Mouse (Mus musculus) lung, postnatal 0 days (tissue): ENCODE measurements around the gene Zmym1. TPM values are rescaled to one million over a fixed set of nuclear protein-coding genes. Genes with fewer than 3 reads are reported as not detected.

Source experiments
- ATAC-seq: fragments of 200-750 bp; cut with Nextera tagmentation; 2 replicates; pipeline ENCODE4 v1.8.0; 2017; ENCODE audit warnings: moderate library complexity
- DNase-seq: peaks from one replicate; pipeline ENCODE4 v3.0.0-alpha.2; 2016; ENCODE audit warnings: low spot score
- H3K27ac ChIP-seq: fragments of 300-500 bp; sonication (generic); 2 replicates; pipeline ENCODE4 v1.5.1; 2014; ENCODE audit warnings: antibody characterized with exemption, mild to moderate bottlenecking, low read length, mixed read lengths
- H3K27me3 ChIP-seq: fragments of 300-500 bp; sonication (generic); replicated peaks from 2 replicates; pipeline ENCODE4 v1.6.1; 2014; ENCODE audit warnings: low read length, mixed read lengths; ENCODE audit not compliant: insufficient read depth
- H3K36me3 ChIP-seq: fragments of 300-500 bp; sonication (generic); 2 replicates; pipeline ENCODE4 v1.6.1; 2014; ENCODE audit warnings: low read length, mixed read lengths; ENCODE audit not compliant: insufficient read depth
- H3K4me1 ChIP-seq: fragments of 300-500 bp; sonication (generic); 2 replicates; pipeline ENCODE4 v1.6.1; 2014; ENCODE audit warnings: antibody characterized with exemption, low read depth, low read length, mixed read lengths; ENCODE audit not compliant: insufficient read depth
- H3K4me2 ChIP-seq: fragments of 300-500 bp; sonication (generic); replicated peaks from 2 replicates; pipeline ENCODE4 v1.6.1; 2014; ENCODE audit warnings: low read depth, mild to moderate bottlenecking, low read length, moderate library complexity, mixed read lengths
- H3K4me3 ChIP-seq: fragments of 300-500 bp; sonication (generic); 2 replicates; pipeline ENCODE4 v1.5.1; 2014; ENCODE audit warnings: low read depth, low read length
- H3K9ac ChIP-seq: fragments of 300-500 bp; sonication (generic); replicated peaks from 2 replicates; pipeline ENCODE4 v1.6.1; 2014; ENCODE audit warnings: low read depth, mild to moderate bottlenecking
- H3K9me3 ChIP-seq: fragments of 300-500 bp; sonication (generic); 2 replicates; pipeline ENCODE4 v1.6.1; 2016; ENCODE audit warnings: low read length, mixed read lengths
- CTCF ChIP-seq: IDR thresholded peaks from 2 replicates; pipeline ENCODE4 v1.5.1; 2016; ENCODE audit warnings: antibody characterized with exemption, mild to moderate bottlenecking
- EP300 ChIP-seq: IDR thresholded peaks from 2 replicates; pipeline ENCODE4 v1.6.1; 2016; ENCODE audit warnings: antibody characterized with exemption, mild to moderate bottlenecking, control low read depth
- WGBS: fragments of 180-500 bp; shearing (Covaris S2); extraction: QIAGEN DNeasy Blood & Tissue Kit; methylation state at CpG from one replicate; pipeline ENCODE4 v1.1.7; 2014; 5-methylcytosine and 5-hydroxymethylcytosine counted together
- polyA plus RNA-seq: library from polyadenylated mRNA; unstranded; fragments of >200 nt; fragmentation: Nextera tagmentation; extraction: Ambion mirVana; gene quantifications from 2 replicates; pipeline ENCODE4 v1.2.1, GENCODE M21; 2015

Zmym1 gene
- polyA plus RNA-seq, 1 experiment from 2014 or later: 6.4 TPM

DNA sequence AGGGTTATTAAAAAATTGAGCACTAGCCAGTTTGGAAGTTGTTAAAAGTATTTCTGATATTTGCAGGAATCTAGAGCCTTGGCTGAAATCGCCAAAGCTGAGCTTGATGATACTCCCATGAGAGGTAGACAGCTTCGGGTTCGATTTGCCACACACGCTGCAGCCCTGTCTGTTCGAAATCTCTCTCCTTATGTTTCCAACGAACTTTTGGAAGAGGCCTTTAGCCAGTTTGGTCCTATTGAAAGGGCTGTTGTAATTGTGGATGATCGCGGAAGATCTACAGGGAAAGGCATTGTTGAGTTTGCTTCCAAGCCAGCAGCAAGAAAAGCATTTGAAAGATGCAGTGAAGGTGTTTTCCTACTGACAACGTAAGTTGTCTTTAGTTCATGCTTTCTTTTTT is 37.8 kb downstream of the Zmym1 start:
- ATAC-seq (no peak), DNase-seq (no peak)
- Histone ChIP-seq H3K4me2 (peak overlapping the region; percentile 61), H3K4me1 (peaks cover 10% of the 10 kb centered on the region; the same call in 1 of the 2 replicates), H3K27ac (no peak overlapping the region), H3K9ac (peak overlapping the region; percentile 100; the same call in 1 of the 2 replicates), H3K36me3 (peaks cover 28% of the 10 kb centered on the region; the same call in 1 of the 2 replicates), H3K4me3 (peak overlapping the region; percentile 100), H3K9me3 (no peaks in the 10 kb centered on the region), H3K27me3 (no peaks in the 10 kb centered on the region)
- WGBS: under 1% methylated on average over 9 of the region's 9 CpGs
- TF ChIP-seq CTCF (no peak), EP300 (no peak)

- peak; percentile 64 for TF ChIP-seq CTCF
- no peak for TF ChIP-seq EP300
- peak; percentile 95 for DNase-seq
- Histone ChIP-seq H3K9ac (peak overlapping the region; percentile 100), H3K4me3 (peak overlapping the region; percentile 100), H3K36me3 (peaks cover 19% of the 10 kb centered on the region; the same call in 1 of the 2 replicates), H3K9me3 (no peaks in the 10 kb centered on the region), H3K4me2 (peak overlapping the region; percentile 61), H3K27me3 (no peaks in the 10 kb centered on the region), H3K4me1 (peaks cover 10% of the 10 kb centered on the region; the same call in 1 of the 2 replicates), H3K27ac (peak overlapping the region; percentile 96)
- 3% methylated on average over 39 of the region's 53 CpGs for WGBS
- peak; percentile 82 for ATAC-seq
These were observed 38.8 kb downstream of the Zmym1 start for GRCm38 (mm10) chr4:127021989-127022626.

GRCm38 (mm10) chr4:127021151-127021945 is 39.6 kb downstream of the Zmym1 start, which contains the start of gene Sfpq:
Gene Sfpq (plus strand): TSS chr4:127021324.
- Histone ChIP-seq H3K36me3 (peaks cover 12% of the 10 kb centered on the region; the same call in 1 of the 2 replicates), H3K27me3 (no peaks in the 10 kb centered on the region), H3K9me3 (no peaks in the 10 kb centered on the region), H3K9ac (peak within 1 kb of the TSS; percentile 100), H3K4me3 (peak within 1 kb of the TSS; percentile 100), H3K4me2 (peak within 1 kb of the TSS; percentile 61), H3K27ac (peak within 1 kb of the TSS; percentile 96), H3K4me1 (peaks cover 10% of the 10 kb centered on the region; the same call in 1 of the 2 replicates)
- DNase-seq (peak; percentile 99), ATAC-seq (peak; percentile 96)
- under 1% methylated on average over 71 of the region's 87 CpGs for WGBS
- no peak for TF ChIP-seq EP300
- TF ChIP-seq CTCF: no peak

- TF ChIP-seq CTCF (no peak), EP300 (no peak)
- Histone ChIP-seq H3K27me3 (no peaks in the 10 kb centered on the region), H3K4me1 (peaks cover 10% of the 10 kb centered on the region; the same call in 1 of the 2 replicates), H3K9ac (no peak overlapping the region), H3K36me3 (peaks cover 6% of the 10 kb centered on the region; the same call in 1 of the 2 replicates), H3K9me3 (no peaks in the 10 kb centered on the region), H3K4me3 (peak overlapping the region; percentile 100; the same call in 1 of the 2 replicates), H3K4me2 (peak overlapping the region; percentile 52), H3K27ac (no peak overlapping the region)
- DNase-seq (no peak), ATAC-seq (no peak)
- WGBS: 12% methylated on average over 13 of the region's 13 CpGs
These were observed 40.4 kb downstream of the Zmym1 start for GRCm38 (mm10) chr4:127020411-127021150.

GRCm38 (mm10) chr4:127016366-127016765 is 44.6 kb downstream of the Zmym1 start:
- H3K9ac ChIP-seq: no peak overlapping the region
- no peaks in the 10 kb centered on the region for H3K9me3 ChIP-seq
- no peak for TF ChIP-seq EP300
- TF ChIP-seq CTCF: no peak
- no peak for ATAC-seq
- no peaks in the 10 kb centered on the region for H3K36me3 ChIP-seq
- DNase-seq: no peak
- no peak overlapping the region for H3K4me2 ChIP-seq
- no peaks in the 10 kb centered on the region for H3K4me1 ChIP-seq
- H3K27me3 ChIP-seq: no peaks in the 10 kb centered on the region
- no peak overlapping the region for H3K4me3 ChIP-seq
- no peak overlapping the region for H3K27ac ChIP-seq
- WGBS: 72% methylated on average over 4 of the region's 4 CpGs
